Mouse (Mus musculus): ENCODE results near the gene Xpo5. TPM values are rescaled to one million over a fixed set of nuclear protein-coding genes. Genes with fewer than 3 reads are reported as not detected.

Gene Xpo5
- polyA plus RNA-seq, 1 experiment from 2014 or later, result 54.1 TPM

GRCm38 (mm10) chr17:46221601-46222000, 19.0 kb downstream of the Xpo5 start:
- Histone ChIP-seq H3K4me2 (ENCODE audit: low read length) (no peak overlapping the region), H3K36me3 (ENCODE audit: control insufficient read depth, insufficient read depth, low read length) (peaks cover 99% of the 10 kb centered on the region), H3K9ac (ENCODE audit: low read length) (no peak overlapping the region), H3K27ac (ENCODE audit: low read depth) (no peak overlapping the region), H3K27me3 (replicated peaks; ENCODE audit: control insufficient read depth, insufficient read depth, low read length) (no peaks in the 10 kb centered on the region), H3K4me3 (ENCODE audit: low read depth, low read length) (no peak overlapping the region), H3K9me3 (ENCODE audit: control insufficient read depth, low read length) (no peaks in the 10 kb centered on the region), H3K4me1 (replicated peaks; ENCODE audit: control insufficient read depth, insufficient read depth, low read length) (no peaks in the 10 kb centered on the region)
- no peak for ATAC-seq (replicated peaks; ENCODE audit: low FRiP score, low TSS enrichment, low read depth)
- 94% methylated on average over 3 of the region's 3 CpGs for WGBS
- DNase-seq (ENCODE audit: low spot score), result no peak

GRCm38 (mm10) chr17:46227576-46227975, 25.0 kb downstream of the Xpo5 start:
- H3K27me3 ChIP-seq (replicated peaks; ENCODE audit: control insufficient read depth, insufficient read depth, low read length), result no peaks in the 10 kb centered on the region
- no peaks in the 10 kb centered on the region for H3K9me3 ChIP-seq (ENCODE audit: control insufficient read depth, low read length)
- DNase-seq (ENCODE audit: low spot score) (no peak), ATAC-seq (replicated peaks; ENCODE audit: low FRiP score, low TSS enrichment, low read depth) (no peak)
- no peak overlapping the region for H3K27ac ChIP-seq (ENCODE audit: low read depth)
- no peaks in the 10 kb centered on the region for H3K4me1 ChIP-seq (replicated peaks; ENCODE audit: control insufficient read depth, insufficient read depth, low read length)
- no peak overlapping the region for H3K4me3 ChIP-seq (ENCODE audit: low read depth, low read length)
- no peak overlapping the region for H3K9ac ChIP-seq (ENCODE audit: low read length)
- H3K4me2 ChIP-seq (ENCODE audit: low read length), result no peak overlapping the region
- 88% methylated on average over 7 of the region's 7 CpGs for WGBS
- H3K36me3 ChIP-seq (ENCODE audit: control insufficient read depth, insufficient read depth, low read length), result peaks cover 94% of the 10 kb centered on the region

DNA sequence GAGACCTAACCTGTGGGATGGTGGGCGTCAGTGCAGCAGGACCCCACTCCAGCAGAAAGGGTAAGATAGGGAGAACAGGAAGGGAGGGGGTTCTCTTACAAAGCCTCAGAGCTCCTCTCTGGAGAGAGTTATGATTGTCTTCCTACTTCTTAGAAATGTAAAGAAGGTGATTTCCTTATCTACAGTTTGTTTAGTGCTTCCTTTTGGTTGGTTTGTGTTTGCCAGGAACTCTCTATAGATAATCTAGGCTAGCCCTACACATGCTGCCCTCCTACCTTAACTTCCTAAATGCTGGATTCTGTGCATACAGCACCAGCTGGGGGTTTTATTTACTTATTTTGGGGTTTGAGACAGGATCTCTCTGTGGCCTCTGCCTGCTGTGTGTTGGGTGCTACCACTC, 33.5 kb downstream of the Xpo5 start:
- Histone ChIP-seq H3K9me3 (ENCODE audit: control insufficient read depth, low read length) (no peaks in the 10 kb centered on the region), H3K36me3 (ENCODE audit: control insufficient read depth, insufficient read depth, low read length) (peaks cover 87% of the 10 kb centered on the region)
- no peak for ATAC-seq (replicated peaks; ENCODE audit: low FRiP score, low TSS enrichment, low read depth)

DNA sequence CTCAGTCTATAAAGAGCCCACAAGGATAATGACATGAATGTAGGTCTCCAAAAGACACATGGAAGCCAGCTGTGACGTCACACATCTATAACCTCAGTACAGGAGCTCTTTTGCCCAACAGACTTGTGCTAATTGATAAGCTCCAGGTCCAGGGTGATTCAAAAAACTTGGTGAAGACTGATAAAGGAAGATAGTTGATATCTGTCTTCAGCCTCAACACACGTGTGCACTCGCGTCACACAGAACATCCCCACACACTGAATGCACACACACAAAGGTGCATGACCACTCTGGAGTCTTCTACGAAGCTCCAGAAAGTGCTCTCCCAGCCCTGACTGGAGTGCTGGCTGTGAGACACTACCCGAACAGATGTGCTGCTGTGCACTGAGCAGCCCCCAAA, 34.5 kb downstream of the Xpo5 start:
- no peaks in the 10 kb centered on the region for H3K4me1 ChIP-seq (replicated peaks; ENCODE audit: control insufficient read depth, insufficient read depth, low read length)
- DNase-seq (ENCODE audit: low spot score) (no peak), ATAC-seq (replicated peaks; ENCODE audit: low FRiP score, low TSS enrichment, low read depth) (no peak)
- no peak overlapping the region for H3K9ac ChIP-seq (ENCODE audit: low read length)
- H3K9me3 ChIP-seq (ENCODE audit: control insufficient read depth, low read length), result no peaks in the 10 kb centered on the region
- H3K27me3 ChIP-seq (replicated peaks; ENCODE audit: control insufficient read depth, insufficient read depth, low read length), result no peaks in the 10 kb centered on the region
- H3K4me3 ChIP-seq (ENCODE audit: low read depth, low read length), result no peak overlapping the region
- H3K36me3 ChIP-seq (ENCODE audit: control insufficient read depth, insufficient read depth, low read length), result peaks cover 89% of the 10 kb centered on the region
- WGBS, result 95% methylated on average over 6 of the region's 6 CpGs
- H3K4me2 ChIP-seq (ENCODE audit: low read length), result no peak overlapping the region
- no peak overlapping the region for H3K27ac ChIP-seq (ENCODE audit: low read depth)

More for the DNA sequence above, 33.5 kb downstream of the Xpo5 start:
- no peak overlapping the region for H3K4me3 ChIP-seq (ENCODE audit: low read depth, low read length)
- no peak overlapping the region for H3K4me2 ChIP-seq (ENCODE audit: low read length)
- no peak overlapping the region for H3K27ac ChIP-seq (ENCODE audit: low read depth)
- H3K27me3 ChIP-seq (replicated peaks; ENCODE audit: control insufficient read depth, insufficient read depth, low read length), result no peaks in the 10 kb centered on the region
- no peak for DNase-seq (ENCODE audit: low spot score)
- no peaks in the 10 kb centered on the region for H3K4me1 ChIP-seq (replicated peaks; ENCODE audit: control insufficient read depth, insufficient read depth, low read length)
- 93% methylated on average over 1 of the region's 1 CpGs for WGBS
- no peak overlapping the region for H3K9ac ChIP-seq (ENCODE audit: low read length)

- Histone ChIP-seq H3K27me3 (replicated peaks; ENCODE audit: control insufficient read depth, insufficient read depth, low read length) (no peaks in the 10 kb centered on the region), H3K36me3 (ENCODE audit: control insufficient read depth, insufficient read depth, low read length) (peaks cover 93% of the 10 kb centered on the region), H3K27ac (ENCODE audit: low read depth) (no peak overlapping the region), H3K4me2 (ENCODE audit: low read length) (no peak overlapping the region), H3K4me1 (replicated peaks; ENCODE audit: control insufficient read depth, insufficient read depth, low read length) (no peaks in the 10 kb centered on the region), H3K4me3 (ENCODE audit: low read depth, low read length) (no peak overlapping the region), H3K9ac (ENCODE audit: low read length) (no peak overlapping the region), H3K9me3 (ENCODE audit: control insufficient read depth, low read length) (no peaks in the 10 kb centered on the region)
- no peak for ATAC-seq (replicated peaks; ENCODE audit: low FRiP score, low TSS enrichment, low read depth)
- 84% methylated on average over 5 of the region's 5 CpGs for whole genome bisulfite sequencing
- no peak for DNase-seq (ENCODE audit: low spot score)
These were observed 34.9 kb downstream of the Xpo5 start for GRCm38 (mm10) chr17:46237480-46237879.

DNA sequence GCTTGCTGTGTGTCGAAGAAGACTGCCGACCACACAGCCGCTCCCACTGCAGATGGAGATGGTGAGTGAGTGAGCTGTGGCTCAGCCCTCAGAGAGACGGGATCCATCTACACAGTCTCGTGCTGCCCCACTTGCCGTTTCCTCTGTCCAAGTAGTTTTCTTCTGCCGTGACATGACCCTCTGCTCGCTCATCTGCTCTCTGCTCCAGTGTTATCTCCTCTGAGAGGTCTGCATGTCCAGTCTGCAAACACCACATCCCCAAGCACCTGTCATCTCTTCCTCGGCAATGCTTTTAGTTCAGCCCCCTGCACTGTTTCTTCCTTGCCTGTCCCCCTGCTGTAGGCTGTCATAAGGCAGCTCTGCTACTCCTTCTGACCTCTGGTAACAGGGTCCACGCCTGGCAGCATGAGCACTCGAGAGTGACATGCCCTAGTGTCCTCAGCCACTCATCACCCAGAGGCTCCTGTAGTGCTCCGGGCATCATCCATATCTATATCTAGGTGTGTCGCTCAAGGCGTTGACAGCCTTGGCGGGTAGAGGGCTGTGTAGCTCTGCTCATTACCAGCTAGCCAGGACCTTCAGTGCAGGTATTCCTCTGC, 37.0 kb downstream of the Xpo5 start:
- H3K4me1 ChIP-seq (replicated peaks; ENCODE audit: control insufficient read depth, insufficient read depth, low read length), result no peaks in the 10 kb centered on the region
- no peak for ATAC-seq (replicated peaks; ENCODE audit: low FRiP score, low TSS enrichment, low read depth)
- no peak overlapping the region for H3K4me2 ChIP-seq (ENCODE audit: low read length)
- 89% methylated on average over 15 of the region's 15 CpGs for WGBS
- peaks cover 93% of the 10 kb centered on the region for H3K36me3 ChIP-seq (ENCODE audit: control insufficient read depth, insufficient read depth, low read length)
- H3K9ac ChIP-seq (ENCODE audit: low read length), result no peak overlapping the region
- H3K4me3 ChIP-seq (ENCODE audit: low read depth, low read length), result no peak overlapping the region
- H3K27ac ChIP-seq (ENCODE audit: low read depth), result no peak overlapping the region
- DNase-seq (ENCODE audit: low spot score), result no peak
- no peaks in the 10 kb centered on the region for H3K9me3 ChIP-seq (ENCODE audit: control insufficient read depth, low read length)
- H3K27me3 ChIP-seq (replicated peaks; ENCODE audit: control insufficient read depth, insufficient read depth, low read length), result no peaks in the 10 kb centered on the region

GRCm38 (mm10) chr17:46241471-46241870, 38.9 kb downstream of the Xpo5 start:
- Histone ChIP-seq H3K27me3 (replicated peaks; ENCODE audit: control insufficient read depth, insufficient read depth, low read length) (no peaks in the 10 kb centered on the region), H3K36me3 (ENCODE audit: control insufficient read depth, insufficient read depth, low read length) (peaks cover 100% of the 10 kb centered on the region), H3K9ac (ENCODE audit: low read length) (no peak overlapping the region), H3K4me2 (ENCODE audit: low read length) (no peak overlapping the region), H3K4me3 (ENCODE audit: low read depth, low read length) (no peak overlapping the region), H3K9me3 (ENCODE audit: control insufficient read depth, low read length) (no peaks in the 10 kb centered on the region), H3K27ac (ENCODE audit: low read depth) (no peak overlapping the region), H3K4me1 (replicated peaks; ENCODE audit: control insufficient read depth, insufficient read depth, low read length) (no peaks in the 10 kb centered on the region)
- 64% methylated on average over 11 of the region's 11 CpGs for WGBS
- DNase-seq (ENCODE audit: low spot score) (no peak), ATAC-seq (replicated peaks; ENCODE audit: low FRiP score, low TSS enrichment, low read depth) (no peak)

DNA sequence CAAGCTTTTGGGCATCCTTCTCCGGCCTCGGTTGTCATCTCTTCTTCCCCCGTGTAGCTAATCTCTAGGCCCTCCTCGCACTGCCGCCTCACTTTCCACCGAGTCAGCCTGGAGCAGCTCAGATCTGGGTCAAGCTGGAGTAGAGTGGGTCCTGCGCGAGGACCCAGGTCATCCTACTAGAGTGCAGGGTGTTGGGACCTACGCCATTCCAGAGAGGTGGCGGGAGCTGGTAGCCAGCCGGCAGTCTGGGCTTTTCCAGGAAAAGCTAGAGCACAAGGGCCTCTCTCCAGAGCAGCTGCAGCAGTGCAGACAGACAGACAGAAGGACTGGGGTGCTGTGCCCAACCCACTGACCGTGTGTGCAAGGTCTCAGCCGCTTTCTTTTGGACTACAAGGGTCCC, 39.7 kb downstream of the Xpo5 start:
- WGBS, result 90% methylated on average over 13 of the region's 13 CpGs
- peaks cover 6% of the 10 kb centered on the region for H3K4me1 ChIP-seq (replicated peaks; ENCODE audit: control insufficient read depth, insufficient read depth, low read length)
- DNase-seq (ENCODE audit: low spot score) (no peak), ATAC-seq (replicated peaks; ENCODE audit: low FRiP score, low TSS enrichment, low read depth) (no peak)
- H3K27ac ChIP-seq (ENCODE audit: low read depth), result no peak overlapping the region
- peaks cover 94% of the 10 kb centered on the region for H3K36me3 ChIP-seq (ENCODE audit: control insufficient read depth, insufficient read depth, low read length)
- no peak overlapping the region for H3K9ac ChIP-seq (ENCODE audit: low read length)
- no peak overlapping the region for H3K4me2 ChIP-seq (ENCODE audit: low read length)
- H3K9me3 ChIP-seq (ENCODE audit: control insufficient read depth, low read length), result no peaks in the 10 kb centered on the region
- no peak overlapping the region for H3K4me3 ChIP-seq (ENCODE audit: low read depth, low read length)
- no peaks in the 10 kb centered on the region for H3K27me3 ChIP-seq (replicated peaks; ENCODE audit: control insufficient read depth, insufficient read depth, low read length)

DNA sequence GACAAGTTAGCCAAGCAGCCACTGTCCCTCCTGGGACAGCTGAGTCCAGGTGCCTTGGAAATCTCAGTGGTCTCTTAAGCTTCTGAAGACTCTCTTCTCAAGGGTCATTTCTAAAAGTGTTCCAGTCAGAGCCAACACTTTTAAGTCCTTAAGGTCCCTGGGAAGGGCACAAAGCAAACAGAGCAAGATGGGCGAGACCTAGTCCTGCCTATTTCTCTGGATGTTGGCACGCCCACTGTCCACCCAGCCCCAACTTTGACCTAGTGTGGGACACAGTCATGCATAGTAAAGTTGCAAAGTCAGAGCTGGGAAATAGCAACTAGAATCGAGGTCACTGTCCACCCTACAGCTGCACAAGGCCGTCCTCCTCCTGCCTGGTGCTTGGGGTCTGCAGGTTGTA, 40.4 kb downstream of the Xpo5 start:
- ATAC-seq (replicated peaks; ENCODE audit: low FRiP score, low TSS enrichment, low read depth), result no peak
- 80% methylated on average over 4 of the region's 4 CpGs for WGBS
- Histone ChIP-seq H3K4me2 (ENCODE audit: low read length) (no peak overlapping the region), H3K4me1 (replicated peaks; ENCODE audit: control insufficient read depth, insufficient read depth, low read length) (peaks cover 6% of the 10 kb centered on the region), H3K27me3 (replicated peaks; ENCODE audit: control insufficient read depth, insufficient read depth, low read length) (no peaks in the 10 kb centered on the region), H3K36me3 (ENCODE audit: control insufficient read depth, insufficient read depth, low read length) (peaks cover 87% of the 10 kb centered on the region), H3K9me3 (ENCODE audit: control insufficient read depth, low read length) (no peaks in the 10 kb centered on the region), H3K27ac (ENCODE audit: low read depth) (no peak overlapping the region), H3K4me3 (ENCODE audit: low read depth, low read length) (no peak overlapping the region), H3K9ac (ENCODE audit: low read length) (no peak overlapping the region)
- DNase-seq (ENCODE audit: low spot score), result no peak

Data from intestine, embryonic 14.5 days (tissue).